Mouse (Mus musculus): ENCODE data around the gene Itgb8. TPM values are rescaled to one million over a fixed set of nuclear protein-coding genes. Genes with fewer than 3 reads are reported as not detected.
A peak's percentile ranks its signal among the peaks of the same experiment; 100 is the strongest.

The Itgb8 gene
- polyA plus RNA-seq, 1 experiment from 2014 or later: 9.3 TPM

DNA sequence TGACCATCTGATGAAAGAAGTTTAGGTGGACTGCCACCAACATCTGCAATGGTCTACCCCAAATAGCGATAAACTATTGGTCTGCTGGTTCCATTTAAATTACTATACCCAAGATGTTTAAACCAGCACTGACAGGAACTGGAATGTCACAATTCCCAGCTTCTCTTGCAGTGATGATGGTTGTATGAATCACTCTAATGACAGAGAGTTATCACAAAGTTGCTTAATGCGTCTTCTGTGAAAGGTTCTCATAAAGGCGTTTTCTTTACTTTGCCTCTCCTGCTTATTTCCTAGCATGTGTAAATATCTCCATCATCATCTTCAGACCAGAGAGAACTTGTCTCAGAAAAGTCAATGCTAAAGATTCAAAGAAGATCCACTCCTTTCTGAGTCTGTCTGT, 23.4 kb downstream of the Itgb8 start:
- ATAC-seq: no peak
- H3K9me3 ChIP-seq (ENCODE audit: control insufficient read depth, low read length): no peaks in the 10 kb centered on the region
- no peak overlapping the region for H3K27ac ChIP-seq (ENCODE audit: low read depth, low read length)
- H3K27me3 ChIP-seq (replicated peaks; ENCODE audit: control insufficient read depth, insufficient read depth, low read length): no peaks in the 10 kb centered on the region
- no peaks in the 10 kb centered on the region for H3K4me1 ChIP-seq (ENCODE audit: control insufficient read depth, insufficient read depth, low read depth, low read length)
- H3K4me3 ChIP-seq (ENCODE audit: low read length): no peak overlapping the region
- H3K4me2 ChIP-seq (ENCODE audit: low read length): no peak overlapping the region
- no peak overlapping the region for H3K9ac ChIP-seq (ENCODE audit: low read depth, low read length)
- 94% methylated on average over 3 of the region's 3 CpGs for WGBS
- H3K36me3 ChIP-seq (ENCODE audit: control insufficient read depth, insufficient read depth, low read length): no peaks in the 10 kb centered on the region

- Histone ChIP-seq H3K9ac (ENCODE audit: low read depth, low read length) (no peak overlapping the region), H3K27me3 (replicated peaks; ENCODE audit: control insufficient read depth, insufficient read depth, low read length) (no peaks in the 10 kb centered on the region), H3K36me3 (ENCODE audit: control insufficient read depth, insufficient read depth, low read length) (no peaks in the 10 kb centered on the region), H3K9me3 (ENCODE audit: control insufficient read depth, low read length) (no peaks in the 10 kb centered on the region), H3K27ac (ENCODE audit: low read depth, low read length) (no peak overlapping the region), H3K4me3 (ENCODE audit: low read length) (no peak overlapping the region), H3K4me2 (ENCODE audit: low read length) (no peak overlapping the region), H3K4me1 (ENCODE audit: control insufficient read depth, insufficient read depth, low read depth, low read length) (no peaks in the 10 kb centered on the region)
- ATAC-seq: no peak
- WGBS: 49% methylated on average over 2 of the region's 2 CpGs
Observed at GRCm38 (mm10) chr12:119211533-119211932, 27.1 kb downstream of the Itgb8 start.

DNA sequence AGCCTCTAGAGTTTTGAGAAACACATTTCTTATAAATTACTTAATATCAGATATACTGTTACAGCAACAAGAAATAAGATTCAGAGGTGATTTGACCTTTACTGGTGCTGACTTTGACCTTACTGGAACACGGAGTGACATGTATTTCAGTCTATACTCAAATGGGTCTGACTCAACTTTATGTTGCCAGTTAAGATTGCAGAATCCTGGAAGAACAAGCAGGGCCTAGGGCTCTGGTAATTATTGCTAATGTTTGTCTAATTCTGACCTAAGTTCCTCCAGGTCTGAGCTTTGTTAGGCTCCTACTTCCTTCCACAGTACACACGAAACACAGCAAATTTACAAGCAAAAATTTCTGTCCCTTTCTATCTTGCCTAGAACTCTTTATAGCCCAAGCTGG, 28.0 kb downstream of the Itgb8 start:
- no peaks in the 10 kb centered on the region for H3K9me3 ChIP-seq (ENCODE audit: control insufficient read depth, low read length)
- H3K36me3 ChIP-seq (ENCODE audit: control insufficient read depth, insufficient read depth, low read length): no peaks in the 10 kb centered on the region
- no peak for ATAC-seq
- no peak overlapping the region for H3K4me2 ChIP-seq (ENCODE audit: low read length)
- 90% methylated on average over 2 of the region's 2 CpGs for WGBS
- H3K4me3 ChIP-seq (ENCODE audit: low read length): no peak overlapping the region
- H3K4me1 ChIP-seq (ENCODE audit: control insufficient read depth, insufficient read depth, low read depth, low read length): no peaks in the 10 kb centered on the region
- H3K9ac ChIP-seq (ENCODE audit: low read depth, low read length): no peak overlapping the region
- no peaks in the 10 kb centered on the region for H3K27me3 ChIP-seq (replicated peaks; ENCODE audit: control insufficient read depth, insufficient read depth, low read length)
- H3K27ac ChIP-seq (ENCODE audit: low read depth, low read length): no peak overlapping the region

GRCm38 (mm10) chr12:119210073-119210425, 28.6 kb downstream of the Itgb8 start:
- H3K27ac ChIP-seq (ENCODE audit: low read depth, low read length): no peak overlapping the region
- 97% methylated on average over 1 of the region's 1 CpGs for WGBS
- H3K9me3 ChIP-seq (ENCODE audit: control insufficient read depth, low read length): no peaks in the 10 kb centered on the region
- no peak for ATAC-seq
- no peaks in the 10 kb centered on the region for H3K36me3 ChIP-seq (ENCODE audit: control insufficient read depth, insufficient read depth, low read length)
- H3K4me3 ChIP-seq (ENCODE audit: low read length): no peak overlapping the region
- no peak overlapping the region for H3K4me2 ChIP-seq (ENCODE audit: low read length)
- H3K27me3 ChIP-seq (replicated peaks; ENCODE audit: control insufficient read depth, insufficient read depth, low read length): no peaks in the 10 kb centered on the region
- no peaks in the 10 kb centered on the region for H3K4me1 ChIP-seq (ENCODE audit: control insufficient read depth, insufficient read depth, low read depth, low read length)
- no peak overlapping the region for H3K9ac ChIP-seq (ENCODE audit: low read depth, low read length)

DNA sequence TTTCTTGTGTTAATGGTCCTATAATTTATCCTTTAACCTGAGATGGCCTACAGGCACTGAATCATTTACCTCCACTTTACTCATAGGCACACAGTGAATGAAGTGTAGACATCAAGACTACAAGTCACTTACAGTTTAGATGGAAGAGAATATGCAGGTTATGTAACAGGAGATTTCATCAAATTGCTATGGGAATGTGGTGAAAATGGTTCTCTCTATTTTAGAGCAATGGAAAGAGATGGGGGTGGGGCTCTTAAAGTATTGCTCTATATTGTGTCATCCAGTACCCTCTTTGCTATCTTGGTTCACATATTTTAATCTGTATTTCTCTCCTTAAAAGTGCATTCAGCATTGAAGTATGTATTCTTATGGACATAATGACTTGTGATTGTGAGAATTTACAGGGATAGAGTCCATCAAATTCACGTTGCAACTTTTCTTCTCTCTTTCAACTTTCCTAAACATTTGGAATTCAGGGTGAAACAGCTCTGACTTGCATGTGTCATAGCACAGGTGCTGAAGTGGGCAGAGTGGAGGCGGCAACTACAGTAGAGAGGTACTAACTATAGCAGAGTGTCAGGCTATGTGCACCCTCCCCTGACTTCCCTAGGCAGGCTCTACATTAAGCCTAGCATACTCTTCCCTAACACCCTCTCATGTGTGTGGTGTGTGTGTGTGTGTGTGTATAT, 29.1 kb downstream of the Itgb8 start:
- no peaks in the 10 kb centered on the region for H3K4me1 ChIP-seq (ENCODE audit: control insufficient read depth, insufficient read depth, low read depth, low read length)
- no peak overlapping the region for H3K27ac ChIP-seq (ENCODE audit: low read depth, low read length)
- H3K36me3 ChIP-seq (ENCODE audit: control insufficient read depth, insufficient read depth, low read length): no peaks in the 10 kb centered on the region
- H3K4me3 ChIP-seq (ENCODE audit: low read length): no peak overlapping the region
- H3K9ac ChIP-seq (ENCODE audit: low read depth, low read length): no peak overlapping the region
- H3K9me3 ChIP-seq (ENCODE audit: control insufficient read depth, low read length): no peaks in the 10 kb centered on the region
- no peak for ATAC-seq
- H3K27me3 ChIP-seq (replicated peaks; ENCODE audit: control insufficient read depth, insufficient read depth, low read length): no peaks in the 10 kb centered on the region
- WGBS: 89% methylated on average over 2 of the region's 2 CpGs
- no peak overlapping the region for H3K4me2 ChIP-seq (ENCODE audit: low read length)

DNA sequence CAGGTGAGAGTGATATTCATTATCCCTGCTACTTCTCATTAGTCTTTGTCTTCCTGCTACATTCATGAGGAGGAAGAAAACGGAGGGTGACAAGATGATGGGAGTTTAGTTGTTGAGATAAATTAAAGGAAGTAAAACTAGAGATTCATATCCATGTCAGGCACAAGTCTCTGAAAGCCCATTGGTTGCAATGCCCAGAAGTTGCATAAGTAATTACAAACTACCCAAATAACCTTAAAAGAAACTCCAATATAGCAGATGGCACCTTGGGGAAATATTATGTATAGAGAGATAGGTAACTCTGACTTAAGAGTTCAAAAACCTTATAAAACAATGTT, 31.2 kb downstream of the Itgb8 start:
- Histone ChIP-seq H3K4me2 (ENCODE audit: low read length) (no peak overlapping the region), H3K9ac (ENCODE audit: low read depth, low read length) (no peak overlapping the region), H3K27ac (ENCODE audit: low read depth, low read length) (no peak overlapping the region), H3K27me3 (replicated peaks; ENCODE audit: control insufficient read depth, insufficient read depth, low read length) (no peaks in the 10 kb centered on the region), H3K9me3 (ENCODE audit: control insufficient read depth, low read length) (no peaks in the 10 kb centered on the region), H3K4me3 (ENCODE audit: low read length) (no peak overlapping the region), H3K36me3 (ENCODE audit: control insufficient read depth, insufficient read depth, low read length) (no peaks in the 10 kb centered on the region), H3K4me1 (ENCODE audit: control insufficient read depth, insufficient read depth, low read depth, low read length) (no peaks in the 10 kb centered on the region)
- WGBS: 66% methylated on average over 1 of the region's 1 CpGs
- no peak for ATAC-seq

DNA sequence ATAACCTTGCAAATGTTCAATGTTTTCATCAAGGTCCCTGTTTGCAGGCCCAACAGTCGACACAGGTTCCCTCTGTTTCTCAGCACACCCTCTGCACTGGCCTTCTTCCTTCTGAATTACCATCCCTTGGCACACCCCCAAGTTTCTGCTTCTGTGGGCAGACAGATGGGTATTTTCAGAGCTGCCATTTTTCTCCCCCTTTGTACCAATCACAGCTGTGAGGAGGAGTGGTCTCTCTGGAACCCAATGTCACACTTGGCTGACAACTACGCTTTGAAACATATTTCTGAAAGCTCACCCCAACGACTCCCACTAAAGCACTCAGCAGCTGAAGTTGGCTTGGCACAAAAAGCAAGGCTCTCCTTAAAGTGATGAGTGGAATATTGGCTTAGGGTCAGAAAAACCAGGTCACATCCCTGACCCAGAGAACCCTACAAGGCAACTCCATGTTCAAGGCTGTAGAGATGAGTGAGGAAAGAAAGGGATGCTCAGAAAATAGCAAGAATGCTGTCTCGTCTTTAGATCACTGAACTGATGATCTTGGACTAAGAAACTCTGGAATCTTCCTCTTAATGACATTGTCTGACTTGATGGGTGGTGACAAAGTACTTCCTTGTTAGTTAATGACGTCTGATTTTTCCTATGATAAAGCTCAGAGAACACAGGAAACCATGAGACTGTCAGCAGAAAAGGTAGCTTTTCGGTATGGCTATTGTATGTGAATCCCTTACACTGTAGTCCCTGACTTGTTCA, 31.7 kb downstream of the Itgb8 start:
- 64% methylated on average over 6 of the region's 6 CpGs for WGBS
- Histone ChIP-seq H3K27ac (ENCODE audit: low read depth, low read length) (no peak overlapping the region), H3K4me2 (ENCODE audit: low read length) (no peak overlapping the region), H3K9me3 (ENCODE audit: control insufficient read depth, low read length) (no peaks in the 10 kb centered on the region), H3K9ac (ENCODE audit: low read depth, low read length) (no peak overlapping the region), H3K27me3 (replicated peaks; ENCODE audit: control insufficient read depth, insufficient read depth, low read length) (no peaks in the 10 kb centered on the region), H3K4me3 (ENCODE audit: low read length) (no peak overlapping the region), H3K4me1 (ENCODE audit: control insufficient read depth, insufficient read depth, low read depth, low read length) (no peaks in the 10 kb centered on the region), H3K36me3 (ENCODE audit: control insufficient read depth, insufficient read depth, low read length) (no peaks in the 10 kb centered on the region)
- peak; percentile 90 for ATAC-seq

DNA sequence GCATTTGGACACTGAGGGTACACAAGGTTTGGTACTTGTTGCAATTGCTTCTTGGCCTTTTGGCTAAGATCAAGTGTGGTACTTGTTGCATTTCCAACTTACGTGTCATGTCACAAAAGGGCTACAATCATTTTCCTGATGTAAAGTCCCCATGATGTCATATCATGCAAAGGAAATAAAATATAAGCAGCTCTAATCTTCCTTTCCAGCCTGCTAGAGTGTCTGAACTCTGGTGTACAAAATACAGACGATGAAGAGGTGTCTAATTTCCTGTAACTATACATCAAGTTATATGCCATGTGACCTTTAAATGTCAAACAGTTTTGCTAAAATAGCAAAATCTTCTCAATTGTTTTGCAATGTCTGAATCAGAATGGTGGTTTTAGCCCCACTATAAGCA, 34.2 kb downstream of the Itgb8 start:
- 90% methylated on average over 2 of the region's 2 CpGs for WGBS
- Histone ChIP-seq H3K4me2 (ENCODE audit: low read length) (no peak overlapping the region), H3K27me3 (replicated peaks; ENCODE audit: control insufficient read depth, insufficient read depth, low read length) (no peaks in the 10 kb centered on the region), H3K9me3 (ENCODE audit: control insufficient read depth, low read length) (no peaks in the 10 kb centered on the region), H3K27ac (ENCODE audit: low read depth, low read length) (no peak overlapping the region), H3K4me1 (ENCODE audit: control insufficient read depth, insufficient read depth, low read depth, low read length) (no peaks in the 10 kb centered on the region), H3K9ac (ENCODE audit: low read depth, low read length) (no peak overlapping the region), H3K4me3 (ENCODE audit: low read length) (no peak overlapping the region), H3K36me3 (ENCODE audit: control insufficient read depth, insufficient read depth, low read length) (no peaks in the 10 kb centered on the region)
- no peak for ATAC-seq

GRCm38 (mm10) chr12:119202766-119203165, 35.8 kb downstream of the Itgb8 start:
- Histone ChIP-seq H3K4me1 (ENCODE audit: control insufficient read depth, insufficient read depth, low read depth, low read length) (no peaks in the 10 kb centered on the region), H3K36me3 (ENCODE audit: control insufficient read depth, insufficient read depth, low read length) (no peaks in the 10 kb centered on the region)

More at GRCm38 (mm10) chr12:119202766-119203165, 35.8 kb downstream of the Itgb8 start:
- 71% methylated on average over 2 of the region's 2 CpGs for WGBS
- Histone ChIP-seq H3K9me3 (ENCODE audit: control insufficient read depth, low read length) (no peaks in the 10 kb centered on the region), H3K4me3 (ENCODE audit: low read length) (no peak overlapping the region), H3K27ac (ENCODE audit: low read depth, low read length) (no peak overlapping the region), H3K27me3 (replicated peaks; ENCODE audit: control insufficient read depth, insufficient read depth, low read length) (no peaks in the 10 kb centered on the region), H3K4me2 (ENCODE audit: low read length) (no peak overlapping the region), H3K9ac (ENCODE audit: low read depth, low read length) (no peak overlapping the region)
- ATAC-seq: no peak

Measured in hindbrain, embryonic 16.5 days (tissue).